Mouse (Mus musculus) lung, adult 18-20 months (tissue): ENCODE results near the gene Rab2b.
A peak's percentile ranks its signal among the peaks of the same experiment; 100 is the strongest.

Experiments
- DNase-seq, 2 experiments: peaks; one replicate each; pipeline ENCODE4 v3.0.0; 2022; ENCODE audit warnings: mixed read lengths in 2 of 2

Rab2b gene

GRCm38 (mm10) chr14:52277210-52277609, 2.1 kb downstream of the Rab2b start:
- DNase-seq, result no peak

GRCm38 (mm10) chr14:52272781-52273180, 6.6 kb downstream of the Rab2b start:
- DNase-seq, result no peak

- peak; percentile 99 for DNase-seq
Measured at GRCm38 (mm10) chr14:52257484-52258213, 21.7 kb downstream of the Rab2b start, which contains the start of gene Chd8. TSS of gene Chd8 (minus strand) at chr14:52257780.

- DNase-seq, result peak in 1 of 2 experiments; percentile 11
Measured at GRCm38 (mm10) chr14:52256311-52257175, 22.8 kb downstream of the Rab2b start.

GRCm38 (mm10) chr14:52246129-52246528, 33.2 kb downstream of the Rab2b start:
- no peak for DNase-seq

- DNase-seq, result no peak
Measured at GRCm38 (mm10) chr14:52244690-52245042, 34.7 kb downstream of the Rab2b start.

- DNase-seq, result peak; percentile 100
Measured at GRCm38 (mm10) chr14:52244041-52244689, 35.2 kb downstream of the Rab2b start.

GRCm38 (mm10) chr14:52236216-52236615, 43.1 kb downstream of the Rab2b start:
- no peak for DNase-seq

- DNase-seq, result no peak
Measured at GRCm38 (mm10) chr14:52235165-52235564, 44.2 kb downstream of the Rab2b start.

- no peak for DNase-seq
Measured at GRCm38 (mm10) chr14:52232249-52232648, 47.1 kb downstream of the Rab2b start.

GRCm38 (mm10) chr14:52225972-52226371, 53.4 kb downstream of the Rab2b start:
- DNase-seq, result no peak

- no peak for DNase-seq
Measured at GRCm38 (mm10) chr14:52217261-52217660, 62.1 kb downstream of the Rab2b start.
